Comparison of ENCODE assay signal across 20 mouse cellular contexts in the genomic region with DNA sequence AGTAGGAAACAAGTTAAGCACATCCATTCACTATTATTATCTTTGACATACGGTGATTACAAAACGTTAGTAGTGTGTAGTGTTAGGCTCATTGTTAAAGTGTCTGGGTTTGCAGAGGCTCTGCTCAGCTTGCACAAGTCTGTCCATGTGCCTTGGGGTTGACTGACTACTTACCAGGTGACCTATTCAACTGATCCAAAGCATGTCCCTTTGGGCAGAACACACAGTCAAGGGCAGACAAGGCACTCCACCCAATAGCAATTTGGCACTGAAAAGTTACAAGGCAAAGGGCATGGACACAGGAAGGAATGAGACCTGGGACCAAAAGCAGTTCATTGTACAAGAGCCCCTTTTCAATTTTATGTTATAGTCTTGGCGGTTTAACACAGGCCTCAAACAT.
A peak's percentile ranks its signal among the peaks of the same experiment; 100 is the strongest.
DNase-seq lines count a peak whose midpoint lies in the region; ATAC-seq lines count a peak whose summit lies in the region.
"Had no signal": no experiment of that assay in that cellular context is flagged by ENCODE, and none has a peak within 500 bp of the region (broad histone marks: within the 10 kb centered on the region; RNA-seq: fewer than 3 reads in every experiment).

No protein-coding gene starts in this region.

- no peak overlapping the region for H3K4me3 ChIP-seq in heart, embryonic 11.5 days (ENCODE audit: low read depth, low read length)
- H3K4me3 ChIP-seq: gastrocnemius, adult 2 months; heart, adult 2 months; heart, embryonic 10.5 days; hindbrain, embryonic 12.5 days; hindbrain, embryonic 15.5 days; intestine, embryonic 15.5 days had no signal

- H3K9me3 ChIP-seq in heart, embryonic 11.5 days (replicated peaks; ENCODE audit: control insufficient read depth, low read length): no peaks in the 10 kb centered on the region
- H3K9me3 ChIP-seq: heart, embryonic 10.5 days; hindbrain, embryonic 12.5 days; hindbrain, embryonic 15.5 days; intestine, embryonic 15.5 days had no signal

- H3K4me2 ChIP-seq in heart, embryonic 11.5 days: no peak overlapping the region
- H3K4me2 ChIP-seq: hindbrain, embryonic 12.5 days; hindbrain, embryonic 15.5 days; intestine, embryonic 15.5 days had no signal

- no peak overlapping the region for H3K9ac ChIP-seq in heart, embryonic 11.5 days (ENCODE audit: low read depth, low read length)
- H3K9ac ChIP-seq: forebrain, postnatal 0 days; hindbrain, embryonic 12.5 days; hindbrain, embryonic 15.5 days; intestine, embryonic 15.5 days had no signal

- DNase-seq in heart, adult 11 months: peak; percentile 84
- DNase-seq in kidney, adult 9 months: peak; percentile 54
- DNase-seq in kidney, postnatal 4 days: no peak
- DNase-seq in gonadal fat pad, adult 2 months (ENCODE audit: low read depth): peak; percentile 46
- DNase-seq: adrenal gland, postnatal 25 days; cerebellum, adult 18-20 months; cerebellum, adult 9-10 months; cerebellum, postnatal 14 days; forebrain, postnatal 0 days; gastrocnemius, adult 2 months; gastrocnemius, postnatal 14 days; heart, adult 2 months had no signal

- no peak for ATAC-seq in heart, embryonic 11.5 days (replicated peaks; ENCODE audit: insufficient number of reproducible peaks, low FRiP score, low TSS enrichment)
- no peak for ATAC-seq in inflammation-experienced regulatory T-cells, adult 6 months
- ATAC-seq: CD4-positive, CD25-positive, alpha-beta regulatory T cell, adult 4 months; forebrain, embryonic 14.5 days; forebrain, postnatal 0 days; intestine, embryonic 15.5 days had no signal

- peaks cover 13% of the 10 kb centered on the region for H3K4me1 ChIP-seq in heart, embryonic 11.5 days (ENCODE audit: control insufficient read depth, insufficient read depth, low read length)
- H3K4me1 ChIP-seq: hindbrain, embryonic 12.5 days; hindbrain, embryonic 15.5 days; intestine, embryonic 15.5 days had no signal

- H3K36me3 ChIP-seq in heart, embryonic 11.5 days (ENCODE audit: control insufficient read depth, insufficient read depth, low read length): no peaks in the 10 kb centered on the region; the same call in 1 of the 2 replicates
- H3K36me3 ChIP-seq: hindbrain, embryonic 12.5 days; hindbrain, embryonic 15.5 days; intestine, embryonic 15.5 days had no signal

- H3K27me3 ChIP-seq in heart, embryonic 11.5 days (ENCODE audit: control insufficient read depth, insufficient read depth, low read length): no peaks in the 10 kb centered on the region
- H3K27me3 ChIP-seq: hindbrain, embryonic 12.5 days; hindbrain, embryonic 15.5 days; intestine, embryonic 15.5 days had no signal

- WGBS in heart, embryonic 11.5 days (ENCODE audit: insufficient replicate concordance): 76% methylated on average over 3 of the region's 3 CpGs

- H3K27ac ChIP-seq in heart, embryonic 11.5 days (ENCODE audit: low read depth, low read length): no peak overlapping the region
- H3K27ac ChIP-seq: gastrocnemius, adult 2 months; heart, adult 2 months; heart, embryonic 10.5 days; hindbrain, embryonic 12.5 days; hindbrain, embryonic 15.5 days; intestine, embryonic 15.5 days had no signal

Comparison
In these comparisons a context has a peak if more than half of its experiments do, and no peak if none do; other contexts are left out.
1. DNase-seq: peak in heart, adult 11 months (single experiment), kidney, adult 9 months (single experiment) and gonadal fat pad, adult 2 months (single experiment); none in kidney, postnatal 4 days (0 of 2).